Mouse (Mus musculus) forebrain, embryonic 10.5 days (tissue): ENCODE measurements around the gene Sema3c. TPM values are rescaled to one million over a fixed set of nuclear protein-coding genes. Genes with fewer than 3 reads are reported as not detected.

Experiments used
- DNase-seq: peaks from one replicate; pipeline ENCODE4 v3.0.0-alpha.2; 2017; ENCODE audit warnings: low spot score; ENCODE audit errors: extremely low spot score
- H3K27ac ChIP-seq: fragments of 300-500 bp; sonication (generic); 2 replicates; pipeline ENCODE4 v1.5.1; 2016; ENCODE audit warnings: mild to moderate bottlenecking
- H3K27me3 ChIP-seq: fragments of 300-500 bp; sonication (generic); 2 replicates; pipeline ENCODE4 v1.6.1; 2016; ENCODE audit warnings: mild to moderate bottlenecking; ENCODE audit not compliant: poor library complexity, severe bottlenecking
- H3K36me3 ChIP-seq: fragments of 300-500 bp; sonication (generic); replicated peaks from 2 replicates; pipeline ENCODE4 v1.6.1; 2016; ENCODE audit warnings: mild to moderate bottlenecking, moderate library complexity
- H3K4me1 ChIP-seq: fragments of 300-500 bp; sonication (generic); 2 replicates; pipeline ENCODE4 v1.6.1; 2016
- H3K4me3 ChIP-seq: fragments of 300-500 bp; sonication (generic); 2 replicates; pipeline ENCODE4 v1.5.1; 2016; ENCODE audit warnings: mild to moderate bottlenecking, moderate library complexity
- H3K9me3 ChIP-seq: fragments of 300-500 bp; sonication (generic); 2 replicates; pipeline ENCODE4 v1.6.1; 2016; ENCODE audit warnings: mild to moderate bottlenecking, moderate library complexity
- WGBS: fragments of 180-500 bp; shearing (Covaris S2); methylation state at CpG from one replicate; pipeline ENCODE4 v1.1.7; 2016; 5-methylcytosine and 5-hydroxymethylcytosine counted together
- polyA plus RNA-seq: library from polyadenylated mRNA; unstranded; fragments of >200 nt; fragmentation: Nextera tagmentation; extraction: Ambion mirVana; gene quantifications from 2 replicates; pipeline ENCODE4 v1.2.1, GENCODE M21; 2016

Gene Sema3c
- polyA plus RNA-seq, 1 experiment from 2014 or later: 6.7 TPM

DNA sequence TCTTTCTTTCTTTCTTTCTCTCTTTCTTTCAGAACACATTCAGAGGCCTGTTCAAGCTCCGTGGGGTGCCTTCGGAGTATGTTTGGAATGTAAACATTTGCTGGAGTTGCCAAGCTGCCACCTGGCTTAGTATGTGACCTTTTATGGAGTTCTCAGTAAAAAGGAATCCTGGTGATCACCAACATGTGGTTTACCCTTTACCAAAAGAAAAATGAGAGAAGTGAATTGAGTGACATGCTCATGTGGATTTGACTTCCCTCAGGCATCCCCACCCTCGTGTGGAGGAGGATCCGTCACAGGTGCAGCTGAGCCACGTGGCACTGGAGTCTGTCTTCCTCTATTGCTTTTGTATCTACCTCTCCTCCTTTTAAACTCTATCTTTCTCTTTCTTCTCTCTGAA, 173.1 kb downstream of the Sema3c start:
- peaks cover 9% of the 10 kb centered on the region for H3K4me1 ChIP-seq
- DNase-seq: peak; percentile 22
- no peak overlapping the region for H3K4me3 ChIP-seq
- H3K27ac ChIP-seq: no peak overlapping the region
- H3K27me3 ChIP-seq: no peaks in the 10 kb centered on the region
- H3K9me3 ChIP-seq: no peaks in the 10 kb centered on the region
- 42% methylated on average over 5 of the region's 5 CpGs for WGBS
- H3K36me3 ChIP-seq: no peaks in the 10 kb centered on the region

DNA sequence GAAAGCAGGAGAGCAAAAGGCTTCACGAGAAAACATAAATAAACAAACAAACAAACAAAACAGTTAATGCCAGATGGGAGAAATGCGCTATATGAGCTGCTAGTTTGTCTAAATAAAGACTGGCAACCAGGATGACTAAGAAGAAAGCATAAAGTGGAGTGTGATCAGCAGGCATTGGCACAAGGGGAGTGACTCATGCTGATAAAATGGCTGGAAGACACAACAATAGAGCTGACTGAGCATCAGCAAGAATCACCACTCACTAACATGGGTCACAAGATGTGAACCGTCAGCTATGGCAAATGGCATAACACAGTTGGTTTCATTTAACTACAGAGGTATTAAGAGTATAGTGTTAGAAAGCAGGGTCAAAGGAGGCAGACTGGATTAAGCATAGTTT, 174.2 kb downstream of the Sema3c start:
- Histone ChIP-seq H3K4me3 (no peak overlapping the region), H3K9me3 (no peaks in the 10 kb centered on the region), H3K27ac (no peak overlapping the region), H3K4me1 (peaks cover 9% of the 10 kb centered on the region), H3K27me3 (no peaks in the 10 kb centered on the region), H3K36me3 (no peaks in the 10 kb centered on the region)
- WGBS: 70% methylated on average over 3 of the region's 3 CpGs
- DNase-seq: no peak

DNA sequence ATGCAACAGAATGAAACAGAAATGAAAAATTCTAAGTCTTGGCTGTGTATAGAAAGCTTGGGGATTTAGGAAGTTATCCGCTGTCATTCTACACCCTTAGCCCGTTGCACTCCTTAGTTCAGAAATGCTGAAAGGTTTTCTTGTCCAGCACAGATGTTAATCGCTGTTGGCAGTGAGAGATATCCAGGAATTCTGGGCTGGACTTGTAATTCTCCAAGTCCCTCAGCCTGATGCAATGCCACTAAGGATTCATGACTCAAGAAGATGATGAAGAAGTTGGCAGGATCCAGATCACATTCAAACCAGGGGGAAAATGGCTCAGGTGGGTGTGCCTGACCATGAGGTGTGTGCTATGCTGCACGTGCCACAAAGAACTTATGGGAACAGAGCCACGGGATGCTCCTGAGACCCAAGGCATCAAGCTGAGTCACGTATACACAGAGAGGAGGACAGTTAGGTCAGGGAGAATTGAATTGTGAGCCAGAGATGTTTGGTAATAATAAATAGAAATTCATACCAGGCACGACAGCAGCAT, 179.5 kb downstream of the Sema3c start:
- H3K9me3 ChIP-seq: no peaks in the 10 kb centered on the region
- DNase-seq: no peak
- WGBS: 92% methylated on average over 7 of the region's 7 CpGs
- no peak overlapping the region for H3K4me3 ChIP-seq
- H3K27me3 ChIP-seq: no peaks in the 10 kb centered on the region
- H3K36me3 ChIP-seq: no peaks in the 10 kb centered on the region
- H3K4me1 ChIP-seq: no peaks in the 10 kb centered on the region
- H3K27ac ChIP-seq: no peak overlapping the region

- Histone ChIP-seq H3K4me3 (no peak overlapping the region), H3K36me3 (no peaks in the 10 kb centered on the region), H3K27ac (no peak overlapping the region), H3K4me1 (no peaks in the 10 kb centered on the region), H3K9me3 (no peaks in the 10 kb centered on the region), H3K27me3 (no peaks in the 10 kb centered on the region)
- DNase-seq: no peak
- 68% methylated on average over 4 of the region's 4 CpGs for WGBS
Measured at GRCm38 (mm10) chr5:17766006-17766677, 192.1 kb downstream of the Sema3c start.

GRCm38 (mm10) chr5:17770328-17770727, 196.2 kb downstream of the Sema3c start:
- DNase-seq: no peak
- WGBS: 88% methylated on average over 2 of the region's 2 CpGs

DNA sequence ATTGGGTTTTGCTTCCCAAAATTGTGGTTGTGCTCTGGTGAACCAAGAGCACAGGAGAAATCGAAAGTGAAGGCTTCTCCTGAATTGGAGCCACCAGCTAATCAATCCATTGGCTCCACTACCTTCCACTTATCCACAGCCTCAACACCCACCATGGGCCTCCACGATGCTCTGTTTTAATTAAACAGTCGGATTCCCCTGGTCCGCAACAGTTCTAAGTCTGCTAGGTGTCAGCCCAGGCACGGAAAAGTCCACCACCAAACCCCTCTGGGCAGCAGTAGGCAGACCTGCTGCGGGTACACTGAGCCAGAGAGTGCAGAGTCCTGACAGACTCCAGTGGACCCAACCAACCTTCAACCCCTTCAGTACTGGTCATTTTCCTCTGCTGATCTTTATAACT, 202.5 kb downstream of the Sema3c start:
- H3K27me3 ChIP-seq: no peaks in the 10 kb centered on the region
- H3K4me3 ChIP-seq: no peak overlapping the region
- peak; percentile 52 for DNase-seq
- H3K9me3 ChIP-seq: no peaks in the 10 kb centered on the region
- no peak overlapping the region for H3K27ac ChIP-seq
- 93% methylated on average over 6 of the region's 6 CpGs for WGBS
- H3K36me3 ChIP-seq: no peaks in the 10 kb centered on the region
- H3K4me1 ChIP-seq: no peaks in the 10 kb centered on the region

More at GRCm38 (mm10) chr5:17770328-17770727, 196.2 kb downstream of the Sema3c start:
- no peaks in the 10 kb centered on the region for H3K4me1 ChIP-seq
- H3K36me3 ChIP-seq: no peaks in the 10 kb centered on the region
- H3K9me3 ChIP-seq: no peaks in the 10 kb centered on the region
- no peaks in the 10 kb centered on the region for H3K27me3 ChIP-seq
- no peak overlapping the region for H3K4me3 ChIP-seq
- H3K27ac ChIP-seq: no peak overlapping the region

Other genes with a start within 250 kb of the Sema3c start
- gene Speer4f2, start 201.1 kb upstream of the Sema3c start, polyA plus RNA-seq: not detected in 2 replicates
- gene Speer4f1, start 98.2 kb upstream of the Sema3c start, polyA plus RNA-seq: not detected in 2 replicates